Mouse (Mus musculus): ENCODE data around the gene Cemip.

GRCm38 (mm10) chr7:84013656-84014055, 72.6 kb downstream of the Cemip start:
- no peak for TF ChIP-seq POLR2A (IDR thresholded peaks at IDR 0.05; ENCODE audit: insufficient read length, low read depth)
- no peak for TF ChIP-seq E2F4 (IDR thresholded peaks at IDR 0.05; ENCODE audit: insufficient read depth)
- no peak for TF ChIP-seq POLR2AphosphoS2 (IDR thresholded peaks at IDR 0.05; ENCODE audit: insufficient read length, low read depth)
- TF ChIP-seq MAX (IDR thresholded peaks at IDR 0.05; ENCODE audit: low read depth): no peak
- TF ChIP-seq TCF12 (IDR thresholded peaks at IDR 0.05; ENCODE audit: insufficient read depth, poor library complexity, severe bottlenecking): no peak
- no peak for TF ChIP-seq USF1 (IDR thresholded peaks at IDR 0.05; ENCODE audit: low read depth)
- no peak for TF ChIP-seq MYOG (IDR thresholded peaks at IDR 0.05; ENCODE audit: control insufficient read depth in 1 of 3, insufficient read depth in 1 of 3, insufficient read length in 2 of 3, low read depth in 2 of 3)
- TF ChIP-seq CEBPB (IDR thresholded peaks at IDR 0.05; ENCODE audit: insufficient read depth, poor library complexity, severe bottlenecking): no peak
